Mouse (Mus musculus) MEL (cell line): Measurements from ENCODE around the gene Prpf18. TPM values are rescaled to one million over a fixed set of nuclear protein-coding genes. Genes with fewer than 3 reads are reported as not detected.

ENCODE experiments used
- DNase-seq: peaks from one replicate; pipeline ENCODE4 v3.0.0; 2011; ENCODE audit warnings: low read depth, low spot score
- H3K27ac ChIP-seq: 2 replicates; pipeline ENCODE4 v1.5.1; 2012; ENCODE audit warnings: low read depth, mild to moderate bottlenecking, control low read depth, low read length, moderate library complexity; ENCODE audit not compliant: control insufficient read depth
- H3K27me3 ChIP-seq, 2 experiments: fragments of 150-350 bp in 1 of 2; sonication (generic) in 1 of 2; 2 replicates each; pipeline ENCODE4 v1.6.1; 2012; ENCODE audit warnings: low read length in 2 of 2, mild to moderate bottlenecking in 2 of 2, improper control_type of control experiment in 1 of 2, moderate library complexity in 1 of 2; ENCODE audit not compliant: insufficient read depth in 2 of 2, control insufficient read depth in 1 of 2
- H3K36me3 ChIP-seq, 2 experiments: 2 replicates each; pipeline ENCODE4 v1.6.1; 2012 to 2014; ENCODE audit warnings: low read length in 2 of 2, improper control_type of control experiment in 1 of 2, inconsistent platforms in 1 of 2, mild to moderate bottlenecking in 1 of 2; ENCODE audit not compliant: insufficient read depth in 2 of 2, control insufficient read depth in 1 of 2
- H3K4me1 ChIP-seq, 2 experiments: fragments of 150-350 bp in 1 of 2; sonication (generic) in 1 of 2; 2 replicates each; pipeline ENCODE4 v1.6.1; 2012; ENCODE audit warnings: low read length in 2 of 2, improper control_type of control experiment in 1 of 2, mild to moderate bottlenecking in 1 of 2; ENCODE audit not compliant: insufficient read depth in 2 of 2, control insufficient read depth in 1 of 2
- H3K4me3 ChIP-seq, 2 experiments: fragments of 150-350 bp in 1 of 2; sonication (generic) in 1 of 2; 2 replicates each; pipeline ENCODE4 v1.5.1; 2012; ENCODE audit warnings: low read depth in 2 of 2, low read length in 2 of 2, mild to moderate bottlenecking in 2 of 2, moderate library complexity in 2 of 2, control low read depth in 1 of 2, improper control_type of control experiment in 1 of 2; ENCODE audit not compliant: control insufficient read depth in 1 of 2, insufficient read depth in 1 of 2
- H3K79me2 ChIP-seq: 2 replicates; pipeline ENCODE4 v1.6.1; 2012; ENCODE audit warnings: mild to moderate bottlenecking, low read length, moderate library complexity; ENCODE audit not compliant: control insufficient read depth, poor library complexity, insufficient read depth
- H3K9ac ChIP-seq: 2 replicates; pipeline ENCODE4 v1.6.1; 2012; ENCODE audit warnings: low read depth, mild to moderate bottlenecking, control low read depth, low read length, moderate library complexity; ENCODE audit not compliant: control insufficient read depth, poor library complexity, severe bottlenecking
- H3K9me3 ChIP-seq: fragments of 150-350 bp; sonication (generic); replicated peaks from 2 replicates; pipeline ENCODE4 v1.6.1; 2012; ENCODE audit warnings: mild to moderate bottlenecking, low read length, improper control_type of control experiment, moderate library complexity; ENCODE audit not compliant: insufficient read depth
- BHLHE40 ChIP-seq: IDR thresholded peaks from 2 replicates; pipeline ENCODE4 v1.6.1; 2012; ENCODE audit warnings: low read depth, mild to moderate bottlenecking, inconsistent platforms, low read length, improper control_type of control experiment, borderline replicate concordance
- CHD1 ChIP-seq: IDR thresholded peaks from 2 replicates; pipeline ENCODE4 v1.6.1; 2012; ENCODE audit warnings: low read depth, mild to moderate bottlenecking, inconsistent platforms, low read length, improper control_type of control experiment
- ELF1 ChIP-seq: IDR thresholded peaks from 2 replicates; pipeline ENCODE4 v1.6.1; 2014; ENCODE audit warnings: low read depth, mild to moderate bottlenecking, inconsistent platforms, low read length, improper control_type of control experiment, moderate library complexity
- ETS1 ChIP-seq: IDR thresholded peaks from 2 replicates; pipeline ENCODE4 v1.6.1; 2012; ENCODE audit warnings: low read depth, mild to moderate bottlenecking, inconsistent platforms, low read length, improper control_type of control experiment, moderate library complexity
- GABPA ChIP-seq: IDR thresholded peaks from 2 replicates; pipeline ENCODE4 v1.6.1; 2012; ENCODE audit warnings: low read depth, mild to moderate bottlenecking, inconsistent platforms, low read length, improper control_type of control experiment, moderate library complexity
- KAT2A ChIP-seq: conservative IDR thresholded peaks from 2 replicates; pipeline ENCODE4 v1.6.1; 2012; ENCODE audit warnings: low read depth, low read length, improper control_type of control experiment, inconsistent platforms
- POLR2AphosphoS5 ChIP-seq: IDR thresholded peaks from 2 replicates; pipeline ENCODE4 v1.6.1; 2012; ENCODE audit warnings: low read depth, borderline replicate concordance, mild to moderate bottlenecking, inconsistent platforms, low read length, moderate library complexity, mixed read lengths
- RAD21 ChIP-seq: IDR thresholded peaks from 2 replicates; pipeline ENCODE4 v1.6.1; 2011; ENCODE audit warnings: mild to moderate bottlenecking, low read depth, low read length, improper control_type of control experiment
- RCOR1 ChIP-seq: IDR thresholded peaks from 2 replicates; pipeline ENCODE4 v1.6.1; 2012; ENCODE audit warnings: low read depth, mild to moderate bottlenecking, inconsistent platforms, low read length, improper control_type of control experiment
- TCF12 ChIP-seq: IDR thresholded peaks from 2 replicates; pipeline ENCODE4 v1.6.1; 2014; ENCODE audit warnings: low read depth, mild to moderate bottlenecking, inconsistent platforms, low read length, improper control_type of control experiment, moderate library complexity
- UBTF ChIP-seq: IDR thresholded peaks from 2 replicates; pipeline ENCODE4 v1.6.1; 2012; ENCODE audit warnings: low read depth, mild to moderate bottlenecking, inconsistent platforms, low read length, improper control_type of control experiment, moderate library complexity, borderline replicate concordance; ENCODE audit not compliant: insufficient read depth
- ZC3H11A ChIP-seq: IDR thresholded peaks from 2 replicates; pipeline ENCODE4 v1.6.1; 2012; ENCODE audit warnings: low read depth, mild to moderate bottlenecking, inconsistent platforms, low read length, improper control_type of control experiment
- ZKSCAN1 ChIP-seq: IDR thresholded peaks from 2 replicates; pipeline ENCODE4 v1.6.1; 2012; ENCODE audit warnings: low read depth, mild to moderate bottlenecking, inconsistent platforms, low read length, improper control_type of control experiment, moderate library complexity
- polyA plus RNA-seq, 2 experiments: library from polyadenylated mRNA; stranded (reverse) in 1 of 2; unstranded in 1 of 2; fragments of >175 nt in 1 of 2; fragments of >200 nt in 1 of 2; gene quantifications; 2 replicates each; pipeline versions ENCODE4 v1.2.1 to v1.2.4; 2012; ENCODE audit warnings: low replicate concordance in 2 of 2, low read depth in 1 of 2; ENCODE audit not compliant: insufficient read length in 2 of 2, insufficient read depth in 1 of 2, missing spikeins in 1 of 2
- total RNA-seq: library from RNA; depleted of rRNA; stranded (reverse); fragments of 300-350 nt; gene quantifications from 2 replicates; pipeline ENCODE4 v1.2.3, GENCODE M21; 2012

The Prpf18 gene
- total and polyA plus RNA-seq, 3 experiments = 26.3 to 31.2 TPM; not detected in 1

DNA sequence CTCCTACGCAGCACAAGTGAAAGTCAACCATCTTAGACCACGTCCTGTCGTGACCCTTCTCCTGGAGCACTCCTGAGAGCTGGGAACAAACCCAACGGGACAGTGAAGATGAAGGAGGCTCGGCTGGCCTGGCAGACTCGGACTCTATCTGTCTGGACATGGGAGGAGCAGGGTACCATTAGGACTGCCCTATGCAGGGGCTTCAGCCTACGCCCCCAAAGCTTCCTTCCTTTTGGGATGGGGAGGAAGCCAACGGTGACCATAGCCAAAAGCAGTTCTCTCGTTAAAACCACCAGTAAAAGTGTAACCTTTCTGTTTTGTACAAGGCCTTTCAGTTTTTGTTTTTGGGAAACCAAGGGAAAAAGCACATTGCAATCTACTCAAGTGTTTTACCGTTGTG lies 40.2 kb downstream of the Prpf18 start:
- H3K4me3 ChIP-seq = no peak overlapping the region
- no peak overlapping the region for H3K27ac ChIP-seq
- peaks cover 0 to 14% of the 10 kb centered on the region in 2 experiments; a peak in 2 of 4 replicates for H3K36me3 ChIP-seq
- TF ChIP-seq GABPA (no peak), ZKSCAN1 (no peak), RAD21 (no peak), ETS1 (no peak), ELF1 (no peak), CHD1 (no peak), BHLHE40 (no peak)
- no peaks in the 10 kb centered on the region for H3K4me1 ChIP-seq
- no peak overlapping the region for H3K9ac ChIP-seq
- no peaks in the 10 kb centered on the region for H3K79me2 ChIP-seq
- no peaks in the 10 kb centered on the region for H3K27me3 ChIP-seq
- DNase-seq = no peak
- H3K9me3 ChIP-seq = no peaks in the 10 kb centered on the region

DNA sequence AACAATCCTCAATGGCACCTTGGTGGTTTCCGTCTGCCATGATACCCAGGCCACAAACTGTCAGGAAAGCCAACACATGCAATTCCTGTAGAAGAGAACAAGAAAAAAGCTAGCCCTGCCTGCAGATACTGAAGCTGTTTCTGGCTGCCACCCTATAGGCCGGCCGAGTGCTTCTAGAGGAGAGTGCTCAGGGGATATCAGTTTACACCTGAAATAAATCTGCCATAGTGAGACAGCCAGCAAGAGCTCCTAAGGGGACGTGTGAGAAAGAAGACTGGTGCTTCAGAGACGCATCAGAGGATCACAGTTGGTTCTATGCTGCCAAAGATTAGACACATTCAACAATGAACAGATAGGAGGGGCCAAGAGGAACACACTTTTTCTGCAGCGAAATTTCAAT lies 40.6 kb downstream of the Prpf18 start:
- no peaks in the 10 kb centered on the region for H3K79me2 ChIP-seq
- H3K27me3 ChIP-seq = no peaks in the 10 kb centered on the region
- H3K36me3 ChIP-seq = peaks cover 0 to 15% of the 10 kb centered on the region in 2 experiments; a peak in 2 of 4 replicates
- H3K9ac ChIP-seq = no peak overlapping the region
- no peak overlapping the region for H3K27ac ChIP-seq
- no peak for TF ChIP-seq UBTF
- no peak for TF ChIP-seq ZKSCAN1
- TF ChIP-seq ZC3H11A = no peak
- TF ChIP-seq ETS1 = no peak
- TF ChIP-seq POLR2AphosphoS5 = no peak
- no peak for TF ChIP-seq KAT2A
- no peak for TF ChIP-seq RAD21
- TF ChIP-seq CHD1 = no peak
- DNase-seq = no peak
- H3K9me3 ChIP-seq = no peaks in the 10 kb centered on the region
- H3K4me3 ChIP-seq = no peak overlapping the region
- no peaks in the 10 kb centered on the region for H3K4me1 ChIP-seq

DNA sequence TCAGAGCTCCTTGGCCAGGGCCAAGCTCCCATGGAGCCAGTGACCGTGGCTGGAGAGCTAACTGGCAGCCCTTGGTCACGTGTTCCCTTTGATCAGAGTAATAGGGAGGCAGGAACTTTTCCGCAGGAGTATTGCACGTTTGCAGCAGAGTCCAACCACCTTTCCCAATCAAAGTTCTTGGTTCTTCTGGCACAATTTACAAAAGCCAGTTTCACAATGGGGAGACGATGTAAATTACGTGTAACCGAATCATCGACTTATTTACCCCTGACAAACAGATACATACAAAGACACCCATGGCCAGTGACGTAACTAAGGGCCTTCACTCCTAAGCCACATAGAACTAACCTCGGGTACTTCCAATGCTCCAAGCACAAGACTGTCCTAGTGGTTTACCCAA lies 42.5 kb downstream of the Prpf18 start:
- no peak for DNase-seq
- no peak overlapping the region for H3K27ac ChIP-seq
- TF ChIP-seq RCOR1 = no peak
- TF ChIP-seq ZKSCAN1 = no peak
- no peak for TF ChIP-seq UBTF
- no peak for TF ChIP-seq TCF12
- H3K4me3 ChIP-seq = no peak overlapping the region
- H3K9ac ChIP-seq = no peak overlapping the region
- H3K4me1 ChIP-seq = no peaks in the 10 kb centered on the region
- H3K27me3 ChIP-seq = no peaks in the 10 kb centered on the region
- H3K9me3 ChIP-seq = no peaks in the 10 kb centered on the region
- H3K79me2 ChIP-seq = no peaks in the 10 kb centered on the region
- H3K36me3 ChIP-seq = peaks cover 0 to 18% of the 10 kb centered on the region in 2 experiments; a peak in 2 of 4 replicates
